Mouse (Mus musculus): ENCODE results near the gene Fbxl18.

DNA sequence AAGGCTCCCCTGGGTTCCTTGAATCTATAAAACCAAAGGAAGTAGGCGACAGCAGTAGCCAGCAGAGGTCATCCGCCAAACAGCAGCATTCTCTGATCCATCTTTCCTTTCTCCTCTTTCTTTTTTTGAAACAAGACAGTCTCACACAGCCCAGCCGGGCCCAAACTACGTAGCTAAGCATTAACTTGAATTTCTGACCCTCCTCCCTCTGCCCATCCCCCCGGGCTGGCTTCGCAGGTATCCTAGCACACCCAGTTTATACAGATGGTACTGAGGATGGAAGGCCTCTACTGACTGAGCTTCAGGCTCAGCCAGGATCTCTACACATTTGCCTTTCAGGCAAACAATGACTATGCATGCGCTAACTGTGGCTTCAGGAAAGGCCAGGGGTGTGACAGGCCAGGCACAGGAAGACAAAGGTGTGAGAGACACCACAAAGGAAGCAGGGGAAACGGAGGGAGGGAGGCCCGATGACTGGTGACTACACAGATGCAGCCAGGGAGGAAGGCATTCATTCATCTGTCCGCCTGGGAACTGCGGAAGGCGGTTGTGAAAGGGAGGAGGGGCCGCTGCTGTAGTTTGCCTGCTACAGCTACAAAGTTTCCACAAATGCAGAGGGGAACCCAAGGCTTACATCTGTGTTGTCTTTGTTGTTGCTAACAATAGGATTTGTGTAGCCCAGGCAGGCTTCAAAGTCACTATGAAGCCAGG lies 14.3 kb downstream of the Fbxl18 start:
- TF ChIP-seq POLR2A (IDR thresholded peaks at IDR 0.05; ENCODE audit: low read depth, low read length) (no peak), CTCF (IDR thresholded peaks at IDR 0.05; ENCODE audit: extremely low read depth, insufficient read length, insufficient replicate concordance, low read depth, low read length) (no peak)
